Mouse (Mus musculus) neutrophil, adult 5-6 weeks (primary cell): ENCODE data around the gene Fads2. TPM values are rescaled to one million over a fixed set of nuclear protein-coding genes. Genes with fewer than 3 reads are reported as not detected.

ENCODE experiments used
- ATAC-seq: fragments of 151-379, 151-347 bp; 2 replicates; pipeline ENCODE4 v1.8.0; 2017; ENCODE audit warnings: mild to moderate bottlenecking, moderate TSS enrichment; ENCODE audit not compliant: insufficient number of reproducible peaks, poor library complexity, low FRiP score, severe bottlenecking; ENCODE audit errors: extremely low read depth
- total RNA-seq: library from RNA; stranded (forward); fragments of 200-1000 nt; gene quantifications from 2 replicates; pipeline ENCODE4 v1.2.3, GENCODE M21; 2017

Gene Fads2
- total RNA-seq, 1 experiment from 2014 or later: 0.35 TPM

DNA sequence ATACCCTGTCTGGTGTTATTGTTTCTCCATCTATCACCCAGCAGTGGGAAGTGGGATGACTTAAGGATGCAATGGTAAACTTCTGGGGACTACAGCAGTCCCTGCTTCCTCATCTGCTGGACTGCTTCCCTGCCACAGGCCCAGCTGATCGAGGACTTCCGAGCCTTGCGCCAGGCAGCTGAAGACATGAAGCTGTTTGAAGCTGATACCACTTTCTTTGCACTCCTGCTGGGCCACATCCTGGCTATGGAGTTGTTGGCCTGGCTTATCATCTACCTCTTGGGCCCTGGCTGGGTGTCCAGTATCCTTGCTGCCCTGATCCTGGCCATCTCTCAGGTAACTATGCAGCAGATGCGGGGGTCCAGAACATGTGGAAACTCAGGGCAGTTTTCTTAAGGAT is 48.8 kb downstream of the Fads2 start:
- ATAC-seq: no peak

DNA sequence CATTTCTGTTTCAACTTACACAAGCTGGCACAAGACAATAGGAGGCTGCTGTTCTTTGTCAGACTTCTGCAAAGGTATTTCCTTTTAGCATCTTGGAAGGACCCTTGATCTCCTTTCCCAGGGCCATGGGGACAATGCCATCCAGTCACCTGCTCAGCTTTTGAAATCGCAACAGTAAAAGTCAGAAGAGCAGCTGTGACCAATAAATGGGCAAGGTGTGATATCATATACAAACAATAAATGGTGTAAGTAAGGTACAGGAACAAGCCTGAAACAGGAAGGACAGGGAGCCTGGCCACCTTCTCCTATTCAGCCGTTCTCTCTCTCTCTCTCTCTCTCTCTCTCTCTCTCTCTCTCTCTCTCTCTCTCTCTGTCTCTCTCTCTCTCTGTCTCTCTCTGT is 51.1 kb downstream of the Fads2 start:
- no peak for ATAC-seq

DNA sequence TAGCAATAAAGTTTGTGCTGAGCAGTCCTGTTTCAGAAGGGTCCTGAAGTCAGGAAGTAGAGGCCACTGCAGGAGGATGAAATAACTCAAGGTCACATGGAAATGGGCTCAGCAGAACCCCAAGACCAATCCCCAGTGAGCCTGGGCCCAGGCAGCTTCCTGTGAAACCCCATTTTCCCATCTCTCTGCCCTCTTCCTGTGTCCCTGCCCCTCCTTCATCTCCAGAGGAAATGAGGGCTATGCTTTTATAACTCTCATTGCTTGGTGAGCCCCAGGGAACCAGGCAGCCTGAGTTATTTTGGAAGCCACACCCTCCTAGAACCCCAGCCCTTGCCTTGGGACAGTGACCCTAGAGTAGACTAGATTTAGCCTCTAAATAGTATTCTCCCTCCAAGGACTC is 52.0 kb downstream of the Fads2 start:
- no peak for ATAC-seq

DNA sequence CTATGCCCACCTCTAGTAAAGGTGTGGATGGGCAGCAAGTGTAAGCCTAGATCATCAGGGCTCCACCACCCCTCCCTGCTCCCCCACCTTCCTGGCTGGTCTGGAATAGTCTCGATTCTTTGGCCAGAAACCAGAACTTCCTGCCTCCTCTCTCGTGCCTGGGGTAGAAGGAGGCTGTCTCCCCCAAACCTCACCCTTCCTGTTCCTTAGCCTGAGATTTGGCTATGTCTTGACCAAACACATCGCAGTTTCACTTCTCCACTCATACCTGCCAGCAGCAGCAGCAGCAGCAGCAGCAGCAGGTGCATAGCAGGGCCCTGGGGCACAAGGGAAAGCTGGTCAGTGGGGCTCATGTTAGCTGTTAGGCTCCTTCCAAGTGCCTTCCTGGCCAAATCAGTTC is 54.6 kb downstream of the Fads2 start:
- ATAC-seq: peak; percentile 75

DNA sequence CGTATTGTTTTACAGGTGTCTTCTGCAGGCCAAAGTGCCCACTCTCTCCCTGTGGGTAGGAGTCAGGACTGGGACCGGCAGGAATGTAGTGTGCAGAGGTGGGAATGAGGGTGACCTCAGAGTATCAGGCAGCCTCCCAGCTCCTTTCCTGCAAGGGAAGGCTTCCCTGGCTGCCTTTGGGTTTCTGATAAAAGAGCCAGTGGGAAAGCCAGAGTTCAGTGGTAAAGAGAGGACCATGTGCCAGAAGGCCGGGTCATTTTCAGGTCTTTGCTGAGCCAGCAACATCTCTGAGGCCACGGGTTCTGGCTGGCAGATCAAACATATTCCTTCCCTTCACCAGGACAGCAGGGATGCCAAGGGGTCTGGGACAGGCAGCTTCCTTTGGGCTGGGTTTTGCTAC is 55.2 kb downstream of the Fads2 start:
- ATAC-seq: no peak

DNA sequence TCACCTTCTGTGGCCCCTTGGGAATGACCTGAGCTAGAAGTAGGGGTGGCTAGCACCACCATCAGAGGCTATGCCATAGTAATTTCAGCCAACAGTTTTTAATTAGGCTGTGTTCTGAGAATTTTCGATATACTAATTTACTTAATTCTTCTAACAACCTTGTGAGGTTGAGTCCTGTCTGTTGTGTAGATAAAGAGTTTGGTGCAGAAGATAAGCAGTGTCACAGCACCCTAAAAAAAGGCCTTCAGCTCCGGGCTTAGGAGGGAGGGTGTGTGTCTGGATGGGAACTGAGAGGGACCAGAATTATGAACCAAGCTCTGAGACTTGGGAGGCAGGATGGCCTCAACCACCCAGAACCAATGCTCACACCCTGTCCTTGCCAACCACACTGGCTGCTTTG is 55.8 kb downstream of the Fads2 start:
- ATAC-seq: no peak

DNA sequence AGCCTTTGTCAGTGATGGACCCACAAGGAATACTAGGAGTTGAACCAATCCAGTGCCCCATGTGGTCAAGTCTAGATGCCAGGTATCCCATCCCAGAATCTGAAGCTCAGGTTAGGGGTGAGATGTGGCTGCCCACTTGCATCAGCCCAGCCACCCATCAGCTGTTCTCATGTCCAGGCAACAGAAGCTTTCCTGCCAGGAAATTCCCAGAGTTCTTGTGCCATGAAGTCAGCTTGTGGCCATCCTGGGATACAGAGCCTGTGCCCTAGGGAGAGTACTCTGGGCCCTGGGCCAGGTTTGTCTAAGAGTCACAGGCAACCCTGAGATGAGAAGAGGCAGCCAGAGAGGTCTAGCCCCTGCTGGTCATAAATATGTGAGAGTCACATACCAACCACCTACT is 57.9 kb downstream of the Fads2 start:
- no peak for ATAC-seq

DNA sequence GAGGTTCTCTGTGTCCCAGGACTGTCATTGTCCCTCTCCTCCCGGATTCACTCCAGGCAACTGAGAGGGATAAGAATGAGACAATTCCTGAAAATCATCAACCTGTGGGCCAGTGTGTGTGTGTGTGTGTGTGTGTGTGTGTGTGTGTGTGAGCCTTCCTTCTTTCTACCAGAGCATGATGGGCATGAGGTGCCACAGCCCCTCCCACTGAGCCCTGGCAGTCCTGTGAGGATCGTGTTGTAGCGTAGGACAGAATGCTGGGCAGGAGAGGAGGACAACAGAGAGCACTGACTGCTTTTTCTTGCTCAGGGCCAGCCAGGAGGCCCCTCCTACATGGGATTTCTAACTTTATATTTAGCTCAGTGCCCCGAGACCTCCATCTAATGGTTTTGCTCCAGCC is 58.7 kb downstream of the Fads2 start:
- no peak for ATAC-seq

DNA sequence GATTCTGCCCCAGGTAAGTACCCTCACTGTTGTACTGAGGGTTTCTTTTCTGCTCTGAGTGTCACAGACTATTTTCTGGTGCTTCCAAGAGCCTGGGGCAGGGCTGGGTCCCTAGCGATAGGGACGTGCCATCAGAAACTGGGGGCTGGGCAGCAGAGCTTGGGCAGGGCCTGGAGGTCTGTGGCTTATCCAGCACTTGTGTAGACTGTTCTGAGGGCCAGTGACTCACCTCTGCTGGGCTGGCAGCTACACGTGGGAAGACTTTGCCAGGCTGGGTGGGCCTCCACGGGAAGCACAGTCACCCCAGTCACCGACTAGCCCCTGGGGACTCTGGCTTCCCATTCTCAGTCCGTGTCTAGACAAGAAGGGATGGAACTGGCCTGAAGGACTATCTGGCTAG is 59.3 kb downstream of the Fads2 start:
- no peak for ATAC-seq

DNA sequence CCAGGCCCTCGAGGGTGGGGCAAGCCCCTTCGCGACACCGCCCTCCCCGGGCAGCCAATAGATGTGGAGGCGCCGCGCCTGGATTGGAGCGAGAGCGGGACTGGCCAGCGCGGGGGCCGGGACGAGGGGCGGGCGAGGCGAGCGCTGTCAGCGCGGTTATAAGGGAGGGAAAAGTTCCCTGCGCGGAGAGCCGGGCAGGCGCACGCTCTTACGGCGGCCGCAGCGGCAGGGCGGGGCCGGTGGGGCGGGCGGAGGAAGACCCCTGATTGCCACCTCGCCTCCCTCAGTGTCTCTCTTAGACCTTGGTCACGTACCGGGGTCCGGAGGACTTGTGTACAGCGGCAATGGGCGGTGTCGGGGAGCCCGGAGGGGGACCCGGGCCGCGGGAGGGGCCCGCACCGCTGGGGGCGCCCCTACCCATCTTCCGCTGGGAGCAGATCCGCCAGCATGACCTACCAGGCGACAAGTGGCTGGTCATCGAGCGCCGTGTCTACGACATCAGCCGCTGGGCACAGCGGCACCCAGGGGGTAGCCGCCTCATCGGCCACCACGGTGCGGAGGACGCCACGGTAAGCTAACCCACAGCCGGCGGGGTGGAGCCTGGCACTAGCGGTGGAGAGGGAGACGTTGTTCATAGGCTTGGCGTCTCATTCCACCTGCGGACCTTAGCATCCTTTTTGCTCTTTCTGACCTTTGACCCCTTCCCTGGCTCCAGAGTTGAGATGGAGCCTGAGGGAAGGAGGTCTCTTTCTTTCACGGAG is 60.0 kb downstream of the Fads2 start, which contains the start of gene Fads3:
Gene Fads3 (plus strand): TSS at position 182 of the 761 bp plus-strand sequence.
- ATAC-seq: peak; percentile 13; the same call in 1 of the 2 replicates

DNA sequence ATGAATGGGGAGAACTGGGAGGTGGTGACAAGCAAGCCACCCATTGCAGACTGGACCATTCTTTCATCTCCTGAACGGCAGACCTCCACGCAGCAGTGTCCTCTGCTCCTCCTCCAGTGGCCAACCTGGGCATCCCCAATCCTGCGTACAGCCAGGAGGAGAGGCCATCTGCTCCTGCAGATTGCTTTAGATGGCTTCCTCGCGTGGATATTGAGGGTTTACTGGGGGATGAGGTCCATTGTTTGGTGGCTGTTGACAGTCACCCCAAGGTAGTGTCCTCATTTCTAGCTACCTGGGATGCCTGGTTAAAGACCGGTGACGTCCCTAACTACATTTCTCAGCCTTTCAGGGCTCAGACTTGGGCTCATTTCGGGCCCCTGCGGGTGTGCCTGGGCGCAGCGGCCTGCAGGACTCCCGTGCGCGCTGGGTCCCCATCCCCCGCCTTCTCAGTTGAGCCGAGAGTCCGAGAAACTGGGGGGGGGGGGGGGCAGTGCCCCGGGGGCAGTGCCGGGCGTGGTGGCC is 60.6 kb downstream of the Fads2 start:
- no peak for ATAC-seq

DNA sequence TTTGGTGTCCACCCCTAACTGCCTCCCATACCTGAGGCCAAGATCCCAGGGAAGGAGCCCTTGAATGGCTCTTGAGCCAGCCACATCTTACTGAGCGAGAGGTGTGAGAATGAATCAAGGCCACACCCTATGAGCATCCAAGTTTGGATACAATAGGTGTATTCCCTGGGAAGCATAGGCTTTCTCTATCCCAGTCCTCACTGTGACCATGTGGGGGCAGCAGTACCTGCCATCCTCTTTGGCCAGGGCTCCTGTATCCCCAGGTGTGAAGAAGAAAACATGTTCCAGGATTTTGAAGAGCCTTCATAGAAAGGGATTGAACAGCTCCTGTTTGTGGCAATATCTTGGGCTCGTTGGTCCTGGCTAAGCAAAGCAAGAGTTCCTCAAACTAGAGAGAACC is 61.9 kb downstream of the Fads2 start:
- no peak for ATAC-seq

DNA sequence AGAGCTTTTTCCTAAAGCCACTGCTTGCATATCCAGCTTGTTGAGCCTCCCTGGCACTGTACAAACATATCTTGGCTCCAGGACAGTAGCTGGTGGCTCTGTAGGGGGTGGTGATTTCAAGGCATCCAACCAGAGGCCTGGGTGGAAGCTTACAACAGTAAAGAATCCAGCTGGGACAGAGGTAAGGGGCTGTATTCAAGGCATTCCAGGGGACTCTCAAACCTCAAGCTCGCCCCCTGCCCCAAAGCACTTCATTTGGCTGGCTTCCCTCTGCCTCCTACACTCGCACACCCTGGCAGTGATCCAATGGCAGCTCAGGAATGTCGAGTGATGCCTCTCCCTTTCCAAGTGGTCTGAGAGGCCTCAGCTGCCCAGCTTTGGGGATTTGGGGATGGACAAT is 62.6 kb downstream of the Fads2 start:
- no peak for ATAC-seq

DNA sequence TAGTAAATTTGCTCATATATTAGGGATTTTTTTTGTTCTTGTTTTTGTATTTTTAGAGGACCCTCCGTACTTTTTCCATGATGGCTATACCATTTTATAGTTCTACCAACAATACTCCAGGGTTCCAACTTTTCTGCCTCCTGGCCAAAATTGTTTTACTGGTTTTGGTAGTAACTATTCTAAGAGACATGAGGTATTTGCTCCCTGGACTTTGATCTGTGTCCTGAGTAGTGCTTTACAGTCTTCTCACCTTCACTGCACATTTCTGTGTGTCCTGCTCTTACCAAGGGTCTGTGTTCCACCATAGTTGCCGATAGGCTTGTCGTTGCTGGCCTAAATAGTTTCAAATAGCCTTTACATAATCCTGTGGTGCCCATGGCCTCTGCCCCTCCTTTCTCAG is 63.2 kb downstream of the Fads2 start:
- no peak for ATAC-seq

DNA sequence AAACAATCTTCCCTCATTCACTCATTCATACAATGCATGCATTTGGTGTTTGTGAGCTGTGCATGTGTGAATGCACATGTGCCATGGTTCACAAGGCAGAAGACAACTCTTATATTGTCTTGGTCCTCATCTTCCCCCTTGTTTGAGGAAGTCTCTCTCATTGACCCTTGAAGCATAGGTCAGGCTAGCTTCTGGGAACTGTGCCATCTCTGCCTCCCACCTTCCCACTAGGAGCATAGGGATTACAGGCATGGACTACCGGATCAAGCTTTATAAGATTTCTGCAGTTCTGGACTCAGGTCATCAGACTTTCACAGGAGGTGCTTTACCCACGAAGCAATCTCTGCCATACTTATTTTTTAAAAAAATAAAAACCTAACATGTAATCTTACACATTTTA is 64.0 kb downstream of the Fads2 start:
- no peak for ATAC-seq

DNA sequence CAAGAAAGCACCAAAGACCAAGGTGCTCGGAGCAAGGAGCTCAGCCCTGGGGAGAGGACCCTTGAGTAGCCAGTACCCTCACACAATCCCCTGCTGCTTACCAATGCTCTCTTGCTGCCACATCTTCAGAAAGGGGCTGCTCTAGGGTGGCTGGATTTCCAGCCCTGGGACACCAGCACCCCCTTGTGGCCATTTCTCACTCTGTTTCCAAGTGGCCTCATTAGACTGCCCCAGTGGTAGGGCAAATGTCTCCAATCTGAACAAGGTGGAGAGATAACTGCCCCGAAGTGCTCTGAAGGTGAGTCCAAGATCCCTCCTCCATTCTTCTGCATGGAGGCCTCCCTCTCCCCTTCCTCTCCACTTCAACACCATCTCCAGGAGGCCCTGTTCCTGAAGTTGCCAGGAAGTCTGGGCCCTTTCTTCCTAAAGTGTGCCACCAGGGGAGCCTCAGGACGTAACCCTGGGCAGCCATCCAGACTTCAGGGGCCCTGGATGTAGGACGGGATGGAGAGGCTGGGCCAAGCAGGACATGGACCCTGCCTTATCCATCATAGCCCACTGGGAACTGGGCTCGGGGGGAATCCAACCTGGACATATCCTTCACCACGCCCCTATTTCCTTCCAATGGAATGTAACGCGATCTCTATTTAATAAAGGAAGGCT is 66.6 kb downstream of the Fads2 start:
- peak; percentile 63 for ATAC-seq

DNA sequence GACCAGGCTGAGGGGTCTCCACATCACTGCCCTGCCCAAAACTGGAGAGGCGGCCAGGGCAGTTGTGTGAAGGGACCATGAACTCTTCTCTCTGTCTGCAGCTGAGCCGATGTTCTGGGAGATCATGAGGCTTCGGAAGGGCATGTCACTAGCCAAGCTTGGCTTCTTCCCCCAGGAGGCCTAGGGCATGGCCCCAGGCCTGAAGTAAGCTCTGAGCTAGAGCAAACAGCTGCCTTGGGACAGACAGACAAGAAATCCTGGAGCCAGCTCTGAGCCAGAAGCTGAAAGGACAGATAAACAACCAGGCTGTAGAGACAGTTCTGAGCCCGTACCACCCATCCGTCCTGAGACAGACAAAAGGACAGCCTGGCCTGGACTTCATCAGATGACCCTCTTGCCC is 67.2 kb downstream of the Fads2 start:
- no peak for ATAC-seq

DNA sequence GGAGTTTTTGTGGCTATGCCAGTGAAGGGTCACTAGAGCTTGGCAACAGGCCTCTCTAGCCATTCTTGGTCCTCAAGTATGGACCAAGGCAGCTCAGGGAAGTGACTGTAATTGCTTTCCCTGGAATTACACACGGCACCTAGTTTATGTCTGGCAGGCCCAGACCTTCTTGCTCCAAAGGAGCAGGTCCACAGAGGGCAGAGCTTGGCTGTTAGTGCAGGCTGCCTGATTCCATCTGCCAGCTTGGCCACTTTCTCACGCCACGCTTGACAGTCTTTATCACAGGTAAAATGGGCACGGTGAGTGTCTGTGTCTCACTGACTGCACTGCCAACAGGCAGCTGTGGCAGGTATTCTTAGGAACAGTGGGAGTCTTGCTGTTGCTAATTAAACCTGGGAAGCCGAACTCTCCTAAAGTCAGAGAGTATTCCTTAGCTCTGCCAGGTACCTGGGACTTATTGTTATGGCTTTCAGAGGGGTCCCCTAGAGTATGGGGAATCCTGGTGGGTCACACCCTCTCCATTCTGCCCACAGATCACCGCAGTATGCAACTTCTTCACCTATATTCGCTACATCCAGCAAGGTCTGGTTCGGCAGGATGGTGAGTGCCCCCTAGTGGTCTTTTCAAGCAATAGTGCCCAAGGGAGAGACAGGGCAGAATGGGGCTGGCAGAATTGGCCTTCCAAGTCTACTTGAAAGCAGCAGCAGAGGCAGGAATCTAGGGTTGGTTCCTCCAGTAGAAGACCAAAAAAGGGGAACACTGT is 68.2 kb downstream of the Fads2 start:
- peak; percentile 57 for ATAC-seq

DNA sequence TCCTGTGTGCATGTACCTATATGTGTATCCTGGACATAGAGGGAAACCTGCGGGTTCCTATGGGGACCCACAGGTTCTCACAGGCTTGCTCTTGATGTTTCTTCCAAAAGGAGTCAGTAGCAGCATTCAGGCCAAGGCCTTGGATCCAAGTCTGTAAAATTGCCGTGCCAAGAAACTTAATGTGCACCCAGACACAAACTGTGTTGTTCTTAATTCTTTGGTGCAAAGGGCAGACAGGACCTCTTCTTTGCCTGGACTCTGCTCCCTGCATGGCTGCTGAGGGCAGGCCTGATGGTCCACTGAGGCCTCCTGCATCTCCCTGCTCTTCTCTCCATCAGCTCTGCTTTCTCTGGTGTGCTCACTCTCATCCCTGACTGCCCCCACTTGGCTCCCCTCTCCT is 71.8 kb downstream of the Fads2 start:
- no peak for ATAC-seq
